Mouse (Mus musculus) forebrain, postnatal 0 days (tissue): ENCODE data around the gene Pigc. TPM values are rescaled to one million over a fixed set of nuclear protein-coding genes. Genes with fewer than 3 reads are reported as not detected.

ENCODE experiments used
- ATAC-seq: fragments of 200-750 bp; cut with Nextera tagmentation; 2 replicates; pipeline ENCODE4 v1.8.0; 2017; ENCODE audit warnings: mild to moderate bottlenecking, moderate library complexity
- DNase-seq: peaks from one replicate; pipeline ENCODE4 v3.0.0-alpha.2; 2015
- H3K27ac ChIP-seq: fragments of 300-500 bp; sonication (generic); 2 replicates; pipeline ENCODE4 v1.5.1; 2014; ENCODE audit warnings: low read depth, mild to moderate bottlenecking, antibody characterized with exemption, low read length, moderate library complexity, mixed read lengths
- H3K27me3 ChIP-seq: fragments of 300-500 bp; sonication (generic); 2 replicates; pipeline ENCODE4 v1.6.1; 2014; ENCODE audit warnings: mild to moderate bottlenecking, low read length, mixed read lengths; ENCODE audit not compliant: insufficient read depth
- H3K36me3 ChIP-seq: fragments of 300-500 bp; sonication (generic); 2 replicates; pipeline ENCODE4 v1.6.1; 2014; ENCODE audit warnings: mild to moderate bottlenecking, moderate library complexity; ENCODE audit not compliant: insufficient read depth
- H3K4me1 ChIP-seq: fragments of 300-500 bp; sonication (generic); 2 replicates; pipeline ENCODE4 v1.6.1; 2014; ENCODE audit warnings: antibody characterized with exemption; ENCODE audit not compliant: insufficient read depth
- H3K4me2 ChIP-seq: fragments of 300-500 bp; sonication (generic); 2 replicates; pipeline ENCODE4 v1.6.1; 2014; ENCODE audit warnings: low read depth, mild to moderate bottlenecking, moderate library complexity
- H3K4me3 ChIP-seq: fragments of 300-500 bp; sonication (generic); 2 replicates; pipeline ENCODE4 v1.5.1; 2014; ENCODE audit warnings: low read depth, low read length, mixed read lengths
- H3K9ac ChIP-seq: fragments of 300-500 bp; sonication (generic); 2 replicates; pipeline ENCODE4 v1.6.1; 2014; ENCODE audit warnings: mild to moderate bottlenecking
- H3K9me3 ChIP-seq: fragments of 300-500 bp; sonication (generic); 2 replicates; pipeline ENCODE4 v1.6.1; 2016; ENCODE audit warnings: low read length
- CTCF ChIP-seq: sonication (generic); IDR thresholded peaks from 2 replicates; pipeline ENCODE4 v1.5.1; 2016; ENCODE audit warnings: antibody characterized with exemption, control low read depth, low read depth
- WGBS: fragments of 180-500 bp; shearing (Covaris S2); extraction: QIAGEN DNeasy Blood & Tissue Kit; methylation state at CpG from one replicate; pipeline ENCODE4 v1.1.7; 2014; 5-methylcytosine and 5-hydroxymethylcytosine counted together
- polyA plus RNA-seq: library from polyadenylated mRNA; unstranded; fragments of >200 nt; fragmentation: Nextera tagmentation; extraction: Ambion mirVana; gene quantifications from 2 replicates; pipeline ENCODE4 v1.2.1, GENCODE M21; 2015
- total RNA-seq: library from RNA; depleted of rRNA; stranded (reverse); fragments of >200 nt; gene quantifications from 2 replicates; pipeline ENCODE4 v1.2.3, GENCODE M21; 2014; rRNA removed

Gene Pigc
- total and polyA plus RNA-seq, 2 experiments from 2014 or later, result 20.5 to 23.9 TPM

DNA sequence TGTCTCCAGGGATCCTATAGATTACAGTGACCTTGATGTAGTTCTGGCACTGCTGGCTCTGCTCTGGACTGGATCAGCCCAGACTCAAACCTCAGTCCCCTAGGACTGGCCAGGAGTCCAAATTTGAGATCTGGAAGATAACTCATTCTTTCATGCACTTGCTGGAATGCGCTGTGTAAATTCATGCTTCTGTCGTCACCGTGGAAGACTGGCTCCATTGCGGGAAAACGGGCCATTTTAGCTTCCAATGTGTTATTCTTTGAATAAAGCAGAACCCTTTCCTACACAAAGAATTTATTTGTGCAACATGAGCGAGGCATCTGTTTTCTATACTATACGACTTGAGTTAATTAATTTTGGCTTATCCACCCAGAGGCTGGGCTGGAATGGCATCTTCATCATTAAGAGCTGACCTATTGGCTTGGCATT, 51.3 kb downstream of the Pigc start:
- H3K4me2 ChIP-seq, result no peak overlapping the region
- no peaks in the 10 kb centered on the region for H3K36me3 ChIP-seq
- H3K9ac ChIP-seq, result no peak overlapping the region
- 0 out of 2 replicates have a peak, but pooled peaks cover 6% of the 10 kb centered on the region for H3K4me1 ChIP-seq
- 41% methylated on average over 7 of the region's 7 CpGs for WGBS
- H3K9me3 ChIP-seq, result no peaks in the 10 kb centered on the region
- DNase-seq, result no peak
- H3K27me3 ChIP-seq, result no peaks in the 10 kb centered on the region
- TF ChIP-seq CTCF, result no peak
- ATAC-seq, result no peak
- H3K27ac ChIP-seq, result no peak overlapping the region
- H3K4me3 ChIP-seq, result no peak overlapping the region

DNA sequence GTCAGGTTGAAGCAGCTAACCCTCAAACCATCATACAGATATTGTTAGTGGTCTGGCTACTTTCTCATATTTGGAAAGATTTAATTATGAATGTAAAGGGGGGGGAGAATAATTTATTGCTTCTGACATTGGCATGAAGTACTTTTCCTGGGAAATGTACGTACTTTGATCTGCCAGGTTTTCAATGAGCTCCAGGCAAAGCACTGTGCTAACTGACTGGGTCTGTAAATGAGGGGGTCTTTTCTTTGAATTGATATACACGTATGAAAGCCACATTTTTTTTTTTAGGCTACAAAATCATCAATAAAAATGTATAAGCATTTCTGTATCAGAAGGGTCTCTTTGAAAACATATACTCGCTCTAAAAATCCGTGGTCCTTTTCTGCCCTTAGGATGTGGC, 51.8 kb downstream of the Pigc start:
- no peaks in the 10 kb centered on the region for H3K27me3 ChIP-seq
- no peak overlapping the region for H3K4me2 ChIP-seq
- no peaks in the 10 kb centered on the region for H3K9me3 ChIP-seq
- no peak for ATAC-seq
- no peak for TF ChIP-seq CTCF
- WGBS, result 54% methylated on average over 4 of the region's 4 CpGs
- 0 out of 2 replicates have a peak, but pooled peaks cover 6% of the 10 kb centered on the region for H3K4me1 ChIP-seq
- no peak overlapping the region for H3K9ac ChIP-seq
- no peak overlapping the region for H3K4me3 ChIP-seq
- no peaks in the 10 kb centered on the region for H3K36me3 ChIP-seq
- H3K27ac ChIP-seq, result no peak overlapping the region
- DNase-seq, result no peak

Other genes with a start within 250 kb of the Pigc start
- gene Fasl, start 180.7 kb upstream of the Pigc start, total RNA-seq, result 0.10 and 0.15 TPM in 2 replicates
- not detected in 2 replicates for gene Fasl, start 180.7 kb upstream of the Pigc start, polyA plus RNA-seq
- 39.6 and 40.9 TPM in 2 replicates for gene Suco, start 92.5 kb upstream of the Pigc start, total RNA-seq
- 17.8 and 18.5 TPM in 2 replicates for gene Suco, start 92.5 kb upstream of the Pigc start, polyA plus RNA-seq
- not detected in 2 replicates for gene 4930558K02Rik, start 10.4 kb downstream of the Pigc start, total RNA-seq
- 0.25 and 0.43 TPM in 2 replicates for gene 4930558K02Rik, start 10.4 kb downstream of the Pigc start, polyA plus RNA-seq